Mouse (Mus musculus): ENCODE measurements at regions not wholly inside any gene's neighbourhood (a gene's known extent, or its start where the extent isn't known, plus 50 kb on each side); places are given as distances from the start of the nearest gene placed in this dataset.

DNA sequence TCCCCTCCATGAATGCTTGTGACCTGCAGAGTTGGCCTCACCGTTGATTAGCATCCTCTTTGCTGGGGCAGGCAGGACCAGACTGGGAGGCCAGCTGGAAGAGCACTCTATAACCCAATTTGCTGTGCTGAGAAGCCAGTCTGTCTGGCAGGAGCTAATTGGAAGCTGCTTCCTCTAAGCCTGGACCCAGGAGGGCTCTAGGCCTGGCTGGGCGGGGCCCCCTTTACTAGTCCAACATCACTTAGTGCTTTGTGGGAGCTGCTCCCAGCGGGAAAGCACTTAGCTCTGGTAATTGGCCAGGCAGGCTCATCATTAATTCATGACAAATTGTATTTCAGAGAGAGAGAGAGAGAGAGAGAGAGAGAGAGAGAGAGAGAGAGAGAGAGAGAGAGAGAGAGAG lies 151.7 kb downstream of the Dmrta2 start:
- no peak for TF ChIP-seq ZKSCAN1 (IDR thresholded peaks at IDR 0.05; ENCODE audit: low read depth, low read length)
- TF ChIP-seq MAFK (IDR thresholded peaks at IDR 0.05; ENCODE audit: borderline replicate concordance, low read depth, low read length), result no peak
- TF ChIP-seq POLR2A (IDR thresholded peaks at IDR 0.05; ENCODE audit: control insufficient read depth in 1 of 2, insufficient read depth in 1 of 2, low read depth in 1 of 2, low read length in 2 of 2, poor library complexity in 1 of 2), result no peak
- TF ChIP-seq EP300 (IDR thresholded peaks at IDR 0.05; ENCODE audit: low read depth in 1 of 2, low read length in 2 of 2), result no peak
- TF ChIP-seq MEF2A (IDR thresholded peaks at IDR 0.05; ENCODE audit: extremely low read depth, insufficient replicate concordance, low read depth, low read length, poor library complexity, severe bottlenecking), result no peak
- TF ChIP-seq CTCF (IDR thresholded peaks at IDR 0.05 in 2 of 3, conservative IDR thresholded peaks at IDR 0.05 in 1 of 3; ENCODE audit: control insufficient read depth in 1 of 3, insufficient read depth in 1 of 3, low read depth in 2 of 3, low read length in 3 of 3, poor library complexity in 1 of 3, severe bottlenecking in 1 of 3), result no peak
- TF ChIP-seq ELF1 (IDR thresholded peaks at IDR 0.05; ENCODE audit: low read depth, low read length), result no peak
- no peak for TF ChIP-seq NRF1 (IDR thresholded peaks at IDR 0.05; ENCODE audit: insufficient read depth, low read depth, low read length, poor library complexity, severe bottlenecking)
- no peak for TF ChIP-seq USF2 (IDR thresholded peaks at IDR 0.05; ENCODE audit: borderline replicate concordance in 1 of 2, insufficient read depth in 1 of 2, low read depth in 1 of 2, low read length in 2 of 2)
- no peak for TF ChIP-seq GATA1 (IDR thresholded peaks at IDR 0.05; ENCODE audit: low read depth, low read length)
- no peak for TF ChIP-seq TCF12 (IDR thresholded peaks at IDR 0.05; ENCODE audit: low read depth, low read length)
- TF ChIP-seq MAX (IDR thresholded peaks at IDR 0.05; ENCODE audit: low read length), result no peak
- TF ChIP-seq RAD21 (IDR thresholded peaks at IDR 0.05; ENCODE audit: low read depth, low read length), result no peak

Measured in MEL (cell line).